Mouse (Mus musculus) lung, embryonic 15.5 days (tissue): ENCODE data around the gene Eaf1. TPM values are rescaled to one million over a fixed set of nuclear protein-coding genes. Genes with fewer than 3 reads are reported as not detected.

Source experiments
- ATAC-seq: fragments of 200-750 bp; cut with Nextera tagmentation; 2 replicates; pipeline ENCODE4 v1.8.0; 2017; ENCODE audit warnings: moderate number of reproducible peaks, borderline replicate concordance; ENCODE audit not compliant: low FRiP score, low TSS enrichment; ENCODE audit errors: extremely low read depth
- H3K27ac ChIP-seq: fragments of 300-500 bp; sonication (generic); 2 replicates; pipeline ENCODE4 v1.5.1; 2015; ENCODE audit warnings: moderate library complexity, mild to moderate bottlenecking, inconsistent platforms
- H3K27me3 ChIP-seq: fragments of 300-500 bp; sonication (generic); 2 replicates; pipeline ENCODE4 v1.6.1; 2015; ENCODE audit warnings: inconsistent platforms
- H3K36me3 ChIP-seq: fragments of 300-500 bp; sonication (generic); 2 replicates; pipeline ENCODE4 v1.6.1; 2015; ENCODE audit warnings: inconsistent platforms
- H3K4me1 ChIP-seq: fragments of 300-500 bp; sonication (generic); 2 replicates; pipeline ENCODE4 v1.6.1; 2015; ENCODE audit warnings: inconsistent platforms
- H3K4me2 ChIP-seq: fragments of 300-500 bp; sonication (generic); 2 replicates; pipeline ENCODE4 v1.6.1; 2015; ENCODE audit warnings: inconsistent platforms, mild to moderate bottlenecking, moderate library complexity
- H3K4me3 ChIP-seq: fragments of 300-500 bp; sonication (generic); 2 replicates; pipeline ENCODE4 v1.5.1; 2015; ENCODE audit warnings: mild to moderate bottlenecking, inconsistent platforms
- H3K9ac ChIP-seq: fragments of 300-500 bp; sonication (generic); 2 replicates; pipeline ENCODE4 v1.6.1; 2015; ENCODE audit warnings: inconsistent platforms
- H3K9me3 ChIP-seq: fragments of 300-500 bp; sonication (generic); 2 replicates; pipeline ENCODE4 v1.6.1; 2016; ENCODE audit warnings: inconsistent platforms
- whole genome bisulfite sequencing: fragments of 180-500 bp; shearing (Covaris S2); methylation state at CpG from one replicate; pipeline ENCODE4 v1.1.7; 2015; 5-methylcytosine and 5-hydroxymethylcytosine counted together
- polyA plus RNA-seq: library from polyadenylated mRNA; unstranded; fragments of >200 nt; fragmentation: Nextera tagmentation; extraction: Ambion mirVana; gene quantifications from 2 replicates; pipeline ENCODE4 v1.2.1, GENCODE M21; 2015

Gene Eaf1
- polyA plus RNA-seq, 1 experiment from 2014 or later: 22.7 TPM

GRCm38 (mm10) chr14:31519165-31519564 lies 25.0 kb downstream of the Eaf1 start:
- no peaks in the 10 kb centered on the region for H3K36me3 ChIP-seq
- no peak overlapping the region for H3K4me2 ChIP-seq
- no peaks in the 10 kb centered on the region for H3K27me3 ChIP-seq
- H3K27ac ChIP-seq: no peak overlapping the region
- H3K4me1 ChIP-seq: peaks cover 11% of the 10 kb centered on the region
- H3K9me3 ChIP-seq: no peaks in the 10 kb centered on the region
- H3K4me3 ChIP-seq: no peak overlapping the region
- H3K9ac ChIP-seq: no peak overlapping the region
- 25% methylated on average over 3 of the region's 3 CpGs for WGBS
- ATAC-seq: no peak

- no peaks in the 10 kb centered on the region for H3K36me3 ChIP-seq
- H3K4me2 ChIP-seq: no peak overlapping the region
- H3K4me1 ChIP-seq: peaks cover 11% of the 10 kb centered on the region
- H3K9me3 ChIP-seq: no peaks in the 10 kb centered on the region
- WGBS: 45% methylated on average over 2 of the region's 2 CpGs
- H3K9ac ChIP-seq: no peak overlapping the region
- H3K27me3 ChIP-seq: no peaks in the 10 kb centered on the region
- ATAC-seq: no peak
- no peak overlapping the region for H3K27ac ChIP-seq
- H3K4me3 ChIP-seq: no peak overlapping the region
These were observed 27.1 kb downstream of the Eaf1 start for GRCm38 (mm10) chr14:31521318-31521717.

- ATAC-seq: no peak
- Histone ChIP-seq H3K9me3 (no peaks in the 10 kb centered on the region), H3K27me3 (no peaks in the 10 kb centered on the region), H3K4me1 (0 out of 2 replicates have a peak, but pooled peaks cover 4% of the 10 kb centered on the region), H3K9ac (no peak overlapping the region), H3K36me3 (no peaks in the 10 kb centered on the region), H3K4me2 (no peak overlapping the region), H3K27ac (no peak overlapping the region), H3K4me3 (no peak overlapping the region)
- 66% methylated on average over 7 of the region's 7 CpGs for WGBS
These were observed 31.0 kb downstream of the Eaf1 start for GRCm38 (mm10) chr14:31525040-31525810.

GRCm38 (mm10) chr14:31530847-31531246 lies 36.6 kb downstream of the Eaf1 start:
- 71% methylated on average over 4 of the region's 4 CpGs for WGBS
- no peak overlapping the region for H3K27ac ChIP-seq
- H3K36me3 ChIP-seq: no peaks in the 10 kb centered on the region
- H3K9me3 ChIP-seq: no peaks in the 10 kb centered on the region
- H3K9ac ChIP-seq: no peak overlapping the region
- no peak overlapping the region for H3K4me3 ChIP-seq
- ATAC-seq: no peak
- no peaks in the 10 kb centered on the region for H3K27me3 ChIP-seq
- no peak overlapping the region for H3K4me2 ChIP-seq
- peaks cover 3% of the 10 kb centered on the region for H3K4me1 ChIP-seq

GRCm38 (mm10) chr14:31531506-31532148 lies 37.4 kb downstream of the Eaf1 start:
- ATAC-seq: peak; percentile 39; the same call in 1 of the 2 replicates
- Histone ChIP-seq H3K27ac (no peak overlapping the region), H3K4me3 (no peak overlapping the region), H3K9me3 (no peaks in the 10 kb centered on the region), H3K27me3 (no peaks in the 10 kb centered on the region), H3K36me3 (no peaks in the 10 kb centered on the region), H3K4me1 (peaks cover 3% of the 10 kb centered on the region), H3K9ac (no peak overlapping the region), H3K4me2 (no peak overlapping the region)
- WGBS: 29% methylated on average over 12 of the region's 12 CpGs

GRCm38 (mm10) chr14:31532656-31533055 lies 38.5 kb downstream of the Eaf1 start:
- Histone ChIP-seq H3K4me1 (peaks cover 3% of the 10 kb centered on the region), H3K4me3 (no peak overlapping the region), H3K4me2 (no peak overlapping the region), H3K9ac (no peak overlapping the region), H3K36me3 (no peaks in the 10 kb centered on the region), H3K27ac (no peak overlapping the region), H3K27me3 (no peaks in the 10 kb centered on the region), H3K9me3 (no peaks in the 10 kb centered on the region)
- ATAC-seq: no peak
- WGBS: 69% methylated on average over 3 of the region's 3 CpGs

- ATAC-seq: no peak
- Histone ChIP-seq H3K9ac (no peak overlapping the region), H3K4me2 (no peak overlapping the region), H3K4me3 (no peak overlapping the region), H3K27ac (no peak overlapping the region), H3K9me3 (no peaks in the 10 kb centered on the region), H3K4me1 (no peaks in the 10 kb centered on the region), H3K36me3 (no peaks in the 10 kb centered on the region), H3K27me3 (no peaks in the 10 kb centered on the region)
- WGBS: 62% methylated on average over 6 of the region's 6 CpGs
These were observed 43.1 kb downstream of the Eaf1 start for GRCm38 (mm10) chr14:31537298-31537697.

- no peak overlapping the region for H3K27ac ChIP-seq
- 63% methylated on average over 11 of the region's 11 CpGs for WGBS
- no peak overlapping the region for H3K9ac ChIP-seq
- H3K9me3 ChIP-seq: no peaks in the 10 kb centered on the region
- no peaks in the 10 kb centered on the region for H3K4me1 ChIP-seq
- H3K4me3 ChIP-seq: no peak overlapping the region
- no peak for ATAC-seq
- no peaks in the 10 kb centered on the region for H3K36me3 ChIP-seq
- H3K4me2 ChIP-seq: no peak overlapping the region
- no peaks in the 10 kb centered on the region for H3K27me3 ChIP-seq
These were observed 49.8 kb downstream of the Eaf1 start for GRCm38 (mm10) chr14:31543885-31544442.

GRCm38 (mm10) chr14:31555021-31555420 lies 60.8 kb downstream of the Eaf1 start:
- H3K9ac ChIP-seq: no peak overlapping the region
- no peak overlapping the region for H3K4me3 ChIP-seq
- H3K27ac ChIP-seq: no peak overlapping the region
- 88% methylated on average over 7 of the region's 7 CpGs for WGBS
- no peak for ATAC-seq
- peaks cover 10% of the 10 kb centered on the region; the same call in 1 of the 2 replicates for H3K4me1 ChIP-seq
- no peaks in the 10 kb centered on the region for H3K36me3 ChIP-seq
- H3K4me2 ChIP-seq: no peak overlapping the region
- H3K27me3 ChIP-seq: 0 out of 2 replicates have a peak, but pooled peaks cover 2% of the 10 kb centered on the region
- no peaks in the 10 kb centered on the region for H3K9me3 ChIP-seq

- Histone ChIP-seq H3K4me1 (peaks cover 18% of the 10 kb centered on the region), H3K27me3 (0 out of 2 replicates have a peak, but pooled peaks cover 2% of the 10 kb centered on the region), H3K4me2 (no peak overlapping the region), H3K9me3 (no peaks in the 10 kb centered on the region), H3K27ac (no peak overlapping the region), H3K36me3 (no peaks in the 10 kb centered on the region), H3K9ac (no peak overlapping the region), H3K4me3 (no peak overlapping the region)
- 45% methylated on average over 14 of the region's 14 CpGs for WGBS
- no peak for ATAC-seq
These were observed 61.8 kb downstream of the Eaf1 start for GRCm38 (mm10) chr14:31555963-31556434.

GRCm38 (mm10) chr14:31556526-31557260 lies 62.5 kb downstream of the Eaf1 start:
- Histone ChIP-seq H3K27me3 (0 out of 2 replicates have a peak, but pooled peaks cover 2% of the 10 kb centered on the region), H3K9me3 (no peaks in the 10 kb centered on the region), H3K4me3 (no peak overlapping the region), H3K4me1 (peaks cover 18% of the 10 kb centered on the region), H3K27ac (no peak overlapping the region), H3K9ac (no peak overlapping the region), H3K4me2 (no peak overlapping the region), H3K36me3 (no peaks in the 10 kb centered on the region)
- 84% methylated on average over 9 of the region's 9 CpGs for WGBS
- no peak for ATAC-seq
